Mouse (Mus musculus): ENCODE data around the gene Usp30. TPM values are rescaled to one million over a fixed set of nuclear protein-coding genes. Genes with fewer than 3 reads are reported as not detected.
A peak's percentile ranks its signal among the peaks of the same experiment; 100 is the strongest.

Gene Usp30
- total RNA-seq (2021) = 10 to 100 TPM; 25.3 to 32.8 TPM
- long read RNA-seq, full-length matches to known transcripts = 11 of 18 reads
- long read RNA-seq, partial matches to known transcripts = 2 of 18 reads
- long read RNA-seq, other reads (novel, unspliced or antisense) = 5 of 18 reads

GRCm38 (mm10) chr5:114065161-114065560, at the start of gene Usp30:
Gene Usp30, plus strand, starts transcription at chr5:114065461.
- DNase-seq (ENCODE audit: low spot score in 2 of 2) = no peak

DNA sequence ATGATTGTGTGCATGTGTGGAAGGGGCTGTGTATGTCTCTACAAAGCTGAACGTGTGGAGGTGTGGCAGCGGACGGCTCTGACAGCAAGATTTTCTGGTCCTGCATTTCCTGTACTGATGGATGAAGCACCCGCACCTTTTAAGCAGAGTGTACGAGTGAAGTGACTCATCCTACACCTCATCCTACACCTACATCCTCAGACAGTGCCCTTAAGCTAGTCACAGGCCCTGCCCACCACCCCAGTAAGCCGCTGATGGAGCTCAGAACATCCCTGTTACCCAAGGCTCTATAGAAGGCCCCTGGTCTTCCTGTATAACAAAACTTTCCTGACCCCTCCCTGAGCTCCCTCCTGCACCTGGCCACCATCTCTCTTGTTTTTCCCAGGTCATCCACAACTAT, 40.9 kb upstream of the Usp30 start:
- no peak for DNase-seq (ENCODE audit: low spot score in 2 of 2)

DNA sequence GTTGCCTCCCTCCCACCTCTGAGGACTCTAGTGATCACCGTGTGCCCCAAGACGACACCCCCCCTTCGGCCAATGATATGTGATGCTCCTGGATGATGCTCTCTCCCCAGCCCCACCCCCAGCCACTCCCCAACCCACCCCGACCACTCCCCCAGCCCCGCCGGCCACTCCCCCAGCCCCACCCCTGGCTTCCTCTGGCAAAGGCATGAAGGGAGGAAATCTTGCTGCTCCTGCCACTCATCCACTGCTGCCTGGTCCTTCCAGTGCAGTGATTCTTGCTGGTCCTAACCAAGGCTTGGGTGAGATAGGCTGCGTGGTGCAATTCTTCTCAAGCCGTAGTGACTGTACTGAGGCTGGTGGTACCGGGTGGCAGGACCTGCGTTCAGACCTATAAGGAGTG, 40.4 kb upstream of the Usp30 start:
- DNase-seq (ENCODE audit: low spot score in 2 of 2) = no peak

GRCm38 (mm10) chr5:114027217-114027944, 37.9 kb upstream of the Usp30 start:
- DNase-seq (ENCODE audit: low spot score in 2 of 2) = no peak

- DNase-seq (ENCODE audit: low spot score in 2 of 2) = no peak
Observed at GRCm38 (mm10) chr5:114028111-114028510, 37.1 kb upstream of the Usp30 start.

DNA sequence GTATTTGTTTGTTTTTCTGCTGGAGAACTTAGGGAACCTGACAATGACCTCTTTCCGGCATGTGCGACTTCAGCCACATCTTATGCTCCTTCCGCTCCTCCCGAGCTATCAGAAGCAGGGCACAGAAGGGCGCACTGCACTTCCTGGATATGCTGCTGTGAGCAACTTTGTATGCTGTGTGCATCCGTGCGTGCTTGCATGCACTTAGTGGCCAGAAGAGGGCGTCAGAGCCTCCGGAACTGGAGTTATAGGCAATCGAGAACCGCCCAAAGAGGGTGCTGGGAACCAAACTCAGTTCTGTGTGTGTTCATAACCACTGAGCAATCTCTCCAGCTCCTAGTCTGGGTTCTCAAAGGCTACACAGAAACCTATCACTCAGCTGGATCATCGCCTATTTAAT, 34.6 kb upstream of the Usp30 start:
- no peak for DNase-seq (ENCODE audit: low spot score in 2 of 2)

DNA sequence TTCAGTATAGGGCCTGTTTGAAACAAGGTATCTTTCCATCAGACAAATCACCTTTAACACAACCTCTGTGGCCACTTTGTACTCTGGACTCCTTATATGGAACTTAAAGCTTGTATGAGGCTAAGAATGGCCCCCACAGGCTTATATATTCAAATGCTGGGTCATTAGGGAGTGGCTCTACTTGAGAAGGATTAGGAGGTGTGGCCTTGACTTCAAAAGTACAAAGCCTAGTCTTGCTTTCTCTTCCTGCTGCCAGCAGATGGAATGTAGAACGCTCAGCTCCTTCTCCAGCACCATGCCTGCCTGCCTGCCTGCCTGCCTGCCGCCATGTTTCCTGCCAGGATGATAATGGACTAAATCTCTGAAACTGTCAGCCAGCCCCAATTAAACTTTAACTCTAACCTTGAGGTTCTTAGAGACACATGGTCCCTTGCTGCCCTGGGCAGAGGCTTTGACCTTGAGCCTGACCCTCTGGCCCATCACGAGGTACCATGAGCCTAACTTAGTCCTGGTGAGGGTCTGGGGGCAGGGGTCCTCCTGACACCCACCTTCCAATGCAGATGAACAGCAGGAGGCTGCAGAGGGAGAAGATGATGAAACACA, 33.0 kb upstream of the Usp30 start:
- no peak for DNase-seq (ENCODE audit: low spot score in 2 of 2)

DNA sequence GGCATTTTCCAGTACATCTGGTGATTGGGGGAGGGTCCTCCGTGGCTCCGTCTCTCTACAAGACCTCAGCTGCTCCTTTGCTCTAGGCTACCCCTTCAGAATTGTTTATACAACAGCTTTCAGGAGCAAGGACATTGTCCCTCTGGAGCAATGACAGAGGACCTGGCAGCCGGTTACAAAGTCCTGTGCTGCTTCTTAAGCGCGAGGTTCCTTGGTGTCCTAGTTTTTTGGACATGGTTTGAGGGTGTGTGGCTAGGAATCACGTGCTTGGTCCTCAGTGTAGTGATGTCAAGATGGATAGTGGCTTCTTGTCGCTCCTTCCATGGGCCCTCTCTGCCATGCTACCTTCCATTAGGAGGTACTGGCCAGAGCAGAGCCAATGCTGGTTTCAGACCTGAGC, 30.9 kb upstream of the Usp30 start:
- no peak for DNase-seq (ENCODE audit: low spot score in 2 of 2)

- no peak for DNase-seq (ENCODE audit: low spot score in 2 of 2)
Observed at GRCm38 (mm10) chr5:114035111-114035510, 30.1 kb upstream of the Usp30 start.

DNA sequence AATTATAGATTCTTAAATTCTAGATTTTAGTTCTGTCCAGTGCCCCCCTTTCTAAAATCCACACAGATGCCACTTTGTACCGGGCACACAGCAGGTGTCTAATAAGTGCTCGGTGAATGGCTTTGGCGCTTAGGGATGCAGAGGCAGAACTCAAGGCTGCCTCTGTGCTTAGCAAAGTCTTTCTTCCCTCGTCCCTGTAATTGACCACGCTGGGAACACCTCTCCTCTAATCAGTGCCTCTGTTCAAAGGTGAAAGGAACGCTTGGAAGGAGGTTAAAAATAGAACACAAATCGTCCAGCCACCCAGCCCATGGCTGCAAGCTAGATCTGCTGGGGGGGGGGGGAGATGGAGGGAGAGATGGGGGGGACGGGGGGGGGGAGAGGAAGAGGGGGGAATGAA, 24.8 kb upstream of the Usp30 start:
- DNase-seq (ENCODE audit: low spot score in 2 of 2) = no peak

DNA sequence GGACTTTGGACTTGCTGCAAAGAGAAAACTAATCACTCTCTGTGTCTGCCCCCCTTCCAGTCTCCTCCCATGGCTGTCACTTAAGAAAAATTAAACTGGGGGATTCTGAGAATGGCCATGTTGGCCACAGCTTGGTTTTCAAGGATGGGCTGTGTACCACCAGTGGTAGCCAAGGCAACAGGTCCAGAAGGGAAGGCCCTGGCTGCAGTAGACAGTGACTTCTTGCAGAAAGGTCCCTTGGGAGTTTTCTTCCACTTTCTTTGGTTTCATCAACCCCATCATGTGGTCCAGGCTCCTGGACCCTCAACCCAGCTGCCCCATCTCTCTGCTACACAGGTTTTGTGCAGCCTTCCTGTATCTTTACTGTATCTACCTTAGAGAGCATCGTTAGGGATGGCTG, 24.4 kb upstream of the Usp30 start:
- DNase-seq (ENCODE audit: low spot score in 2 of 2) = no peak

- no peak for DNase-seq (ENCODE audit: low spot score in 2 of 2)
Observed at GRCm38 (mm10) chr5:114041327-114041930, 23.8 kb upstream of the Usp30 start.

GRCm38 (mm10) chr5:114043800-114044199, 21.5 kb upstream of the Usp30 start:
- no peak for DNase-seq (ENCODE audit: low spot score in 2 of 2)

- DNase-seq (ENCODE audit: low spot score in 2 of 2) = no peak
Observed at GRCm38 (mm10) chr5:114045134-114045533, 20.1 kb upstream of the Usp30 start.

GRCm38 (mm10) chr5:114046151-114046550, 19.1 kb upstream of the Usp30 start:
- DNase-seq (ENCODE audit: low spot score in 2 of 2) = no peak

- DNase-seq (ENCODE audit: low spot score in 2 of 2) = no peak
Observed at GRCm38 (mm10) chr5:114046604-114047003, 18.7 kb upstream of the Usp30 start.

DNA sequence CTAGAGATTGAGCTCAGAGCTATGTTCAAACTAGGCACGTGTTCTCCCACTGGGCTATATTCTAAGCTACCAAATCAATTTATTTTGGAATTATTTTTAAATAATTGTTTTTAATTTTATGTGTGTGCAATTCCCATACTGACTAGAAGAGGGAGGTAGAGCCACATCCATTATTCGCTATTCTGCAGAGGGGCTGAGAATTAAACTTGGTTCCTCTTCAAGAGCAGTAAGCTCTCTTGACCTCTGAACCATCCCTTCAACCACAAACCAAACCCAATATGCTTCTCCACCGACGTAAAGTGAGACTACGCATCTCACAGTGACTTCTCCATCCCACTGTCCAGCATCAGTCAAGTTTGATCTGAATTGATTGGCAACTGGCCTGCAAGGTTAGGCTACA, 18.1 kb upstream of the Usp30 start:
- no peak for DNase-seq (ENCODE audit: low spot score in 2 of 2)

GRCm38 (mm10) chr5:114048731-114049308, 16.4 kb upstream of the Usp30 start:
- no peak for DNase-seq (ENCODE audit: low spot score in 2 of 2)

DNA sequence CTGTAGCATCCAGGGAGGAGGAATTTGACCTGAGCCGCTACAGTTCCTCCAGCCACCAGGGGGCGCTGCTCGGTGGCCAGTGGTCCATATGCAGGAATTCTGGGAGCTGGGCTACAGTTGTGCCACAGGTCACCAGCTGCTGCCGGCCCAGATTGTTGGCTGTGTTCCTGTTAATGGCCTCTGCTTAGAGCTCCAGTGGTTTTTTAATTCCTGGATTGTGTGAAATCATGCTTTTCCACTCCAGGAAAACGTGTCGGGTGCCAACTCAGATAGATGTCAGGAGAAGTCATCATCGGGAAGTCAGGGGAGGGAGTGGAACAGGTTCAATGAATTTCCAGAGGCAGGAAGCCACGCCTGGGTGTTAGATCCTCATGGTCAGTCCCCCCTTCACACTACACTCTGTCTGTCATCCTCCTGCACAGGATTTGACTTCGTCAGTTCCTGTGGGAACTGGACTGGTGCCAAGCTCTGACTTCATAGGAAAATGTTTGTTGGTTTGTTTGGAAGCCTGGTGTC, 13.0 kb upstream of the Usp30 start:
- DNase-seq (ENCODE audit: low spot score in 2 of 2) = peak; percentile 53 to 66

DNA sequence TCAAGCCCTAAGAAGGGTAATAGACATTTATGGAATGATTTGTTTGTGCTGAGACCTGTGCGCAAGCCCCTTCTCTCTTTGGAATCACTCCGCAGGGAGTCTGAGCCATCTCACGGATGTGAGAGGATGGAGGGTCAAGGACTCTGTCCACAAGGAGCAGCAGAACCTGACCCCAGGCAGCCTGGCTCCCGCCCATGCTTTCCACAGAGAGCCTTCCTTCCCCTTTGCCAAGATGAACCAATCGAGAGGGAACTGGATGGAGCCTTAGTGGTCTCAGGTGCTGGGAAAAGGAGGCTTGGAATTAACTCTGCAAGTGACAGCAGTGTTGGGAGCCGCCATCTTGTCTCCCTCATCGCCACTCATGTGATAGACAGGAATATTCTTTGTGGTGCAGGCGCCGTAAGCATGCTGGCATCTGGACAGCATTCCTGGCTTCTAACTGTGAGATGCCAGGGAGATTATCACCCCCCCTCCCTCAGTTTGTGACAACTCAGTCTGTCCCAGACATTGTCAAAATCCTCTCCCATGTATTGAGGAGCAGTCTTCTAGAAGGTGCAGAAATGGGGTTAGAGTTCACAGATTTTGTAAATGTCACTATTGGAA, 8.0 kb upstream of the Usp30 start:
- DNase-seq (ENCODE audit: low spot score in 2 of 2) = peak; percentile 23 to 29

DNA sequence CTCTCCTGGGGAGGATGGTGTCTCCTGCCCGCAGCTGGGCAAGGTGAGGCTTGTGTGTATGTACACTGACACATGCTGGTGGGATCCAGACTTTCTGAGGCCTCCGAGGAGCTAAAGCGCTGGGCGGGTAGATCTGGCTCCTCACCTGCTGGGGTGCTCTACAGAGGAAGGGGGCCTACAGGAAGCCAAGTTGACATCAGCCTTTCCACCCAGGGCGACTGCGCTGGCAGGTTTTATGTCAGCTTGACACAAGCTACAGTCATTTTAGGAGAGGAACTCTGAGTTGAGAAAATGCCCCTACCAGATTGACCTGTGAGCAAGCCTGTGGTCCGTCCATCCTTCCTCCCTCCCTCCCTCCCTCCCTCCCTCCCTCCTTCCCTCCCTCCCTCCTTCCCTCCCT, 3.6 kb upstream of the Usp30 start:
- DNase-seq (ENCODE audit: low spot score in 2 of 2) = no peak

All from layer of hippocampus, postnatal 10 days (tissue).